Mouse (Mus musculus) liver, embryonic 16.5 days (tissue): ENCODE data around the gene Ski. TPM values are rescaled to one million over a fixed set of nuclear protein-coding genes. Genes with fewer than 3 reads are reported as not detected.

ENCODE experiments used
- ATAC-seq: fragments of 200-750 bp; cut with Nextera tagmentation; 2 replicates; pipeline ENCODE4 v1.8.0; 2017; ENCODE audit warnings: low read depth, mild to moderate bottlenecking, moderate number of reproducible peaks, moderate library complexity
- H3K27ac ChIP-seq: fragments of 300-500 bp; sonication (generic); 2 replicates; pipeline ENCODE4 v1.5.1; 2014; ENCODE audit warnings: mild to moderate bottlenecking, low read length
- H3K27me3 ChIP-seq: fragments of 300-500 bp; sonication (generic); 2 replicates; pipeline ENCODE4 v1.6.1; 2014; ENCODE audit warnings: low read depth, low read length, mixed read lengths; ENCODE audit not compliant: control insufficient read depth, insufficient read depth
- H3K36me3 ChIP-seq: fragments of 300-500 bp; sonication (generic); 2 replicates; pipeline ENCODE4 v1.6.1; 2014; ENCODE audit warnings: mild to moderate bottlenecking; ENCODE audit not compliant: control insufficient read depth, insufficient read depth
- H3K4me1 ChIP-seq: fragments of 300-500 bp; sonication (generic); 2 replicates; pipeline ENCODE4 v1.6.1; 2014; ENCODE audit warnings: low read depth, low read length, mixed read lengths; ENCODE audit not compliant: control insufficient read depth
- H3K4me2 ChIP-seq: fragments of 300-500 bp; sonication (generic); 2 replicates; pipeline ENCODE4 v1.6.1; 2014; ENCODE audit warnings: low read depth, low read length, mixed read lengths
- H3K4me3 ChIP-seq: fragments of 300-500 bp; sonication (generic); 2 replicates; pipeline ENCODE4 v1.5.1; 2014; ENCODE audit warnings: low read depth, mild to moderate bottlenecking, low read length
- H3K9ac ChIP-seq: fragments of 300-500 bp; sonication (generic); 2 replicates; pipeline ENCODE4 v1.6.1; 2014; ENCODE audit warnings: low read depth, low read length
- H3K9me3 ChIP-seq: fragments of 300-500 bp; sonication (generic); replicated peaks from 2 replicates; pipeline ENCODE4 v1.6.1; 2016; ENCODE audit warnings: low read length; ENCODE audit not compliant: control insufficient read depth
- WGBS: fragments of 180-500 bp; shearing (Covaris S2); extraction: QIAGEN DNeasy Blood & Tissue Kit; methylation state at CpG from one replicate; pipeline ENCODE4 v1.1.7; 2014; ENCODE audit not compliant: insufficient replicate concordance; 5-methylcytosine and 5-hydroxymethylcytosine counted together
- polyA plus RNA-seq: library from polyadenylated mRNA; unstranded; fragments of >200 nt; fragmentation: Nextera tagmentation; extraction: Ambion mirVana; gene quantifications from 2 replicates; pipeline ENCODE4 v1.2.1, GENCODE M21; 2015

Ski gene
- polyA plus RNA-seq, 1 experiment from 2014 or later, result 2.5 TPM

- Histone ChIP-seq H3K9ac (no peak overlapping the region), H3K27ac (no peak overlapping the region), H3K4me1 (peaks cover 13% of the 10 kb centered on the region), H3K36me3 (no peaks in the 10 kb centered on the region), H3K27me3 (peaks cover 10% of the 10 kb centered on the region), H3K4me3 (no peak overlapping the region), H3K4me2 (no peak overlapping the region), H3K9me3 (no peaks in the 10 kb centered on the region)
- 44% methylated on average over 14 of the region's 14 CpGs for WGBS
- ATAC-seq, result no peak
These were observed 76.1 kb downstream of the Ski start for GRCm38 (mm10) chr4:155146107-155146823.

GRCm38 (mm10) chr4:155144548-155145180, 77.7 kb downstream of the Ski start:
- Histone ChIP-seq H3K9ac (no peak overlapping the region), H3K9me3 (no peaks in the 10 kb centered on the region), H3K4me2 (no peak overlapping the region), H3K27me3 (no peaks in the 10 kb centered on the region), H3K27ac (no peak overlapping the region), H3K4me3 (no peak overlapping the region), H3K36me3 (no peaks in the 10 kb centered on the region), H3K4me1 (no peaks in the 10 kb centered on the region; the same call in 1 of the 2 replicates)
- no peak for ATAC-seq
- WGBS, result 60% methylated on average over 4 of the region's 4 CpGs

DNA sequence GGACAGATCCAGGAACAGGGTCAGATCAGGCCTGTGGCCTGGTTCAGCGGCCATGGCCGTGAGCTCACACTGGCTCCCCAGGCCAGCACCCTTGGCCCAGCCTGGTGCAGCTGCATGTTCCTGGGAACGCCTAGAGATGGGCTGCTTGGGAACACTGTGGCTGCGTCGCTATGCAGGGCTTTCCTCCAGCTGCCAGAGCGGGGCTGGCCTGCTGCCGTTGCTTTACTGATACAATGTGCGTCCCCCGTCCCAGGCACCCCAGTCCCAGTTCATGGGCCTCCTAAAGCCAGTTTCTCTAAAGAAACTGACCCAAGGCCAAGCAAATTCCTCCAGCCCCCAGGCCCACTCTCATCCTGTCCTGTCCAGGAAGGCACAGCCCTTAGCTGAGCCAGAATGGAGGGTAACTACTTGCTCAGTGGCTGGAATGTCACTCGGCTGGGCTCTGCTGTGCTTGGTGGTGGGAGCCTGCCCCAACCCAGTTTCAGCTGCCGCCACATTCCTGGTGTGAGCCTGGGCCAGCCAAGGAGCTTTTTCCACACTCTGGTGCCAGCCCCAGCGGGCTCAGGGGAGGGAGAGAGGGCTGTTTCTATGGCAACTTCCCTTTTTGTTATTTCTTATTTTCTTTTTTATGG, 78.4 kb downstream of the Ski start:
- ATAC-seq, result peak; percentile 14; the same call in 1 of the 2 replicates

DNA sequence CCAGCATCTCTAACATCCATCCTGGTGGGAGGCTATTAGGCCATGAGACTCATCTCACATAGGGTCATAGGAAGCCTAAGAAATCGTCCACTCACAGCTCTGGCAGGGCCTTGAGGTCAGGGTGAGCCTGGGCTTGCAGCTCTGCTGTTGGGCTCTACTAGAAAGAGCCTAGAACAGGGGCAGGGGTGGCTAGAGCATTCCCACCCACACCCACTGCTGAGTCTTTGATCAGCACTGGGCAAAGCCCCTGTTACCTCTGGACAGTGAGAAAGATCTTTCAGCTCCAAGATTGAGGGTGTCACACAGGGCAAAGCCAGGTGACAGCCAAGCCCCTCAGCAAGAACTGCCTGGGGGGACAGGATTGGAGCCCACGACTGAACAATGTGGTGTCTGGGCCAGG, 79.0 kb downstream of the Ski start:
- H3K9ac ChIP-seq, result no peak overlapping the region
- no peaks in the 10 kb centered on the region for H3K27me3 ChIP-seq
- no peak overlapping the region for H3K4me2 ChIP-seq
- no peaks in the 10 kb centered on the region for H3K36me3 ChIP-seq
- 53% methylated on average over 2 of the region's 2 CpGs for WGBS
- H3K4me1 ChIP-seq, result no peaks in the 10 kb centered on the region; the same call in 1 of the 2 replicates
- ATAC-seq, result no peak
- no peak overlapping the region for H3K27ac ChIP-seq
- H3K4me3 ChIP-seq, result no peak overlapping the region
- no peaks in the 10 kb centered on the region for H3K9me3 ChIP-seq

More for the DNA sequence above, 78.4 kb downstream of the Ski start:
- Histone ChIP-seq H3K27me3 (no peaks in the 10 kb centered on the region), H3K27ac (0 out of 2 replicates have a peak overlapping the region, but pooled peaks have one; percentile 29), H3K9me3 (no peaks in the 10 kb centered on the region), H3K4me2 (no peak overlapping the region), H3K9ac (no peak overlapping the region), H3K36me3 (no peaks in the 10 kb centered on the region), H3K4me1 (no peaks in the 10 kb centered on the region; the same call in 1 of the 2 replicates), H3K4me3 (no peak overlapping the region)
- 70% methylated on average over 12 of the region's 12 CpGs for WGBS

DNA sequence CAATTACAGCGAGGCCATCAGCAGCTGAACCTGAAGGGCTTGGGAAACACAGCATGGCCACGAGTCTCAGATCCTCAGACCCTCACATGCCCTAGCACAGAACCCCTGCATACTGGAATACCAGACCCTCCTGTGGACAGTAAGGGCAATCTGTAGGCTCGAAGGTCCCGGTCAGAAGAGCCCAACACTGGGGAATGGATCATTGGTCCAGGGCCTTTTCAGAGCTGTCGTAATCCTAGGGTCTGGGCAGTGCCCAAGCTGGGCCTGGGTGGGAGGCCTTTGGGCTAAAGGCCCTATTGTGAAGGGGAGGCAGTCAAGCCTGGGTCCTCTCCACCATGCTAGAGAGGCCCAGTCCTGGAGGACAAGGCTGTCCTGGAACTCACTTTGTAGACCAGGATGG, 79.6 kb downstream of the Ski start:
- no peak overlapping the region for H3K4me2 ChIP-seq
- ATAC-seq, result no peak
- no peak overlapping the region for H3K27ac ChIP-seq
- WGBS, result 61% methylated on average over 5 of the region's 5 CpGs
- H3K9me3 ChIP-seq, result no peaks in the 10 kb centered on the region
- no peak overlapping the region for H3K9ac ChIP-seq
- H3K4me1 ChIP-seq, result no peaks in the 10 kb centered on the region; the same call in 1 of the 2 replicates
- H3K4me3 ChIP-seq, result no peak overlapping the region
- H3K27me3 ChIP-seq, result no peaks in the 10 kb centered on the region
- H3K36me3 ChIP-seq, result no peaks in the 10 kb centered on the region

GRCm38 (mm10) chr4:155140795-155141265, 81.6 kb downstream of the Ski start:
- Histone ChIP-seq H3K9ac (no peak overlapping the region), H3K27ac (no peak overlapping the region), H3K9me3 (no peaks in the 10 kb centered on the region), H3K4me3 (no peak overlapping the region), H3K27me3 (no peaks in the 10 kb centered on the region), H3K4me1 (no peaks in the 10 kb centered on the region; the same call in none of the 2 replicates), H3K36me3 (no peaks in the 10 kb centered on the region), H3K4me2 (no peak overlapping the region)
- WGBS, result 42% methylated on average over 12 of the region's 12 CpGs
- ATAC-seq, result no peak

DNA sequence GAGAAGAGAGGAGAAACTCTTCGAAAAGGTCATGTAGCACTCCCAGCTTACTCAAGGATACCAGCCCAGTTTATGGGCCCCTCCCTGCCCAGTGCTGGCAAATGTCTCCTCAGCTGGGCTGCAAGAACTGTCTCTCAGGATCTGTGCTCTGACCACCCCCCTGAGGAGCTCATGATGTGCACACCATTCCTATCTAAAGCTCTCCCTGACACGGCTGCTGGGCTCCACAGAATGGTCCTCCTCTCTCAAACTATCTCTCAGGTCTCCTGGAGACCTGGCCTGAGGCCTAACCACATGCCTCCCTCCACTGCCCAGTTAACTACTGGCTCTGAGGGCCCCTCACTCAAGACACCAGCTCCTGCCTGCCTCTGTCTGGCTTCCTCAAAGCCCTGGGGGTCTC, 82.2 kb downstream of the Ski start:
- no peak for ATAC-seq
- 60% methylated on average over 2 of the region's 2 CpGs for WGBS
- Histone ChIP-seq H3K4me3 (no peak overlapping the region), H3K4me1 (no peaks in the 10 kb centered on the region; the same call in none of the 2 replicates), H3K4me2 (no peak overlapping the region), H3K36me3 (no peaks in the 10 kb centered on the region), H3K27ac (no peak overlapping the region), H3K9me3 (no peaks in the 10 kb centered on the region), H3K27me3 (no peaks in the 10 kb centered on the region), H3K9ac (no peak overlapping the region)

GRCm38 (mm10) chr4:155139281-155140045, 82.9 kb downstream of the Ski start:
- Histone ChIP-seq H3K27me3 (no peaks in the 10 kb centered on the region), H3K4me3 (no peak overlapping the region), H3K9ac (no peak overlapping the region), H3K4me1 (no peaks in the 10 kb centered on the region; the same call in none of the 2 replicates), H3K27ac (no peak overlapping the region), H3K36me3 (no peaks in the 10 kb centered on the region), H3K9me3 (no peaks in the 10 kb centered on the region), H3K4me2 (no peak overlapping the region)
- ATAC-seq, result no peak
- WGBS, result 63% methylated on average over 12 of the region's 12 CpGs
